Mouse (Mus musculus) hindbrain, embryonic 12.5 days (tissue): Measurements from ENCODE around the gene Gpatch3. TPM values are rescaled to one million over a fixed set of nuclear protein-coding genes. Genes with fewer than 3 reads are reported as not detected.
A peak's percentile ranks its signal among the peaks of the same experiment; 100 is the strongest.

Experiments used
- ATAC-seq: fragments of 200-750 bp; cut with Nextera tagmentation; 2 replicates; pipeline ENCODE4 v1.8.0; 2017; ENCODE audit warnings: moderate TSS enrichment; ENCODE audit not compliant: low FRiP score
- H3K27ac ChIP-seq: fragments of 300-500 bp; sonication (generic); 2 replicates; pipeline ENCODE4 v1.5.1; 2016; ENCODE audit warnings: mild to moderate bottlenecking
- H3K27me3 ChIP-seq: fragments of 300-500 bp; sonication (generic); 2 replicates; pipeline ENCODE4 v1.6.1; 2016; ENCODE audit warnings: mild to moderate bottlenecking
- H3K36me3 ChIP-seq: fragments of 300-500 bp; sonication (generic); 2 replicates; pipeline ENCODE4 v1.6.1; 2016; ENCODE audit warnings: mild to moderate bottlenecking
- H3K4me1 ChIP-seq: fragments of 300-500 bp; sonication (generic); 2 replicates; pipeline ENCODE4 v1.6.1; 2016
- H3K4me2 ChIP-seq: fragments of 300-500 bp; sonication (generic); replicated peaks from 2 replicates; pipeline ENCODE4 v1.6.1; 2016; ENCODE audit warnings: mild to moderate bottlenecking
- H3K4me3 ChIP-seq: fragments of 300-500 bp; sonication (generic); 2 replicates; pipeline ENCODE4 v1.5.1; 2016; ENCODE audit warnings: mild to moderate bottlenecking
- H3K9ac ChIP-seq: fragments of 300-500 bp; sonication (generic); 2 replicates; pipeline ENCODE4 v1.6.1; 2016; ENCODE audit warnings: mild to moderate bottlenecking, moderate library complexity
- H3K9me3 ChIP-seq: fragments of 300-500 bp; sonication (generic); replicated peaks from 2 replicates; pipeline ENCODE4 v1.6.1; 2016; ENCODE audit warnings: mild to moderate bottlenecking
- WGBS: fragments of 180-500 bp; shearing (Covaris S2); methylation state at CpG from one replicate; pipeline ENCODE4 v1.1.7; 2016; 5-methylcytosine and 5-hydroxymethylcytosine counted together
- microRNA-seq: library from miRNA; unstranded; fragments of <30 nt; microRNA quantifications from one replicate; pipeline ENCODE4, GENCODE M21; 2017
- polyA plus RNA-seq: library from polyadenylated mRNA; unstranded; fragments of >200 nt; fragmentation: Nextera tagmentation; extraction: Ambion mirVana; gene quantifications from 2 replicates; pipeline ENCODE4 v1.2.1, GENCODE M21; 2016

Gene Gpatch3
- polyA plus RNA-seq, 1 experiment from 2014 or later, result 12.8 TPM

- no peak overlapping the region for H3K4me2 ChIP-seq
- H3K9me3 ChIP-seq, result no peaks in the 10 kb centered on the region
- H3K4me3 ChIP-seq, result no peak overlapping the region
- 90% methylated on average over 2 of the region's 2 CpGs for WGBS
- no peak overlapping the region for H3K27ac ChIP-seq
- no peak overlapping the region for H3K9ac ChIP-seq
- H3K4me1 ChIP-seq, result peaks cover 19% of the 10 kb centered on the region
- ATAC-seq, result no peak
- no peaks in the 10 kb centered on the region for H3K27me3 ChIP-seq
- H3K36me3 ChIP-seq, result peaks cover 31% of the 10 kb centered on the region
Observed at GRCm38 (mm10) chr4:133628517-133628916, 54.0 kb downstream of the Gpatch3 start.

- H3K9ac ChIP-seq, result no peak overlapping the region
- 85% methylated on average over 7 of the region's 7 CpGs for WGBS
- H3K9me3 ChIP-seq, result no peaks in the 10 kb centered on the region
- H3K36me3 ChIP-seq, result peaks cover 26% of the 10 kb centered on the region
- peaks cover 19% of the 10 kb centered on the region for H3K4me1 ChIP-seq
- H3K4me2 ChIP-seq, result no peak overlapping the region
- H3K27ac ChIP-seq, result no peak overlapping the region
- no peaks in the 10 kb centered on the region for H3K27me3 ChIP-seq
- no peak overlapping the region for H3K4me3 ChIP-seq
- ATAC-seq, result no peak
Observed at GRCm38 (mm10) chr4:133629191-133629590, 54.6 kb downstream of the Gpatch3 start.

GRCm38 (mm10) chr4:133630326-133630920, 55.9 kb downstream of the Gpatch3 start:
- no peak overlapping the region for H3K4me2 ChIP-seq
- H3K27ac ChIP-seq, result no peak overlapping the region
- no peaks in the 10 kb centered on the region for H3K9me3 ChIP-seq
- peaks cover 16% of the 10 kb centered on the region for H3K36me3 ChIP-seq
- no peaks in the 10 kb centered on the region for H3K27me3 ChIP-seq
- 90% methylated on average over 8 of the region's 8 CpGs for WGBS
- no peak overlapping the region; the same call in 1 of the 2 replicates for H3K9ac ChIP-seq
- H3K4me1 ChIP-seq, result peaks cover 19% of the 10 kb centered on the region
- H3K4me3 ChIP-seq, result no peak overlapping the region
- no peak for ATAC-seq

GRCm38 (mm10) chr4:133631071-133631768, 56.7 kb downstream of the Gpatch3 start:
- Histone ChIP-seq H3K9ac (no peak overlapping the region; the same call in 1 of the 2 replicates), H3K4me1 (peaks cover 19% of the 10 kb centered on the region), H3K4me2 (0 out of 2 replicates have a peak overlapping the region, but pooled peaks have one; percentile 11), H3K4me3 (no peak overlapping the region), H3K27me3 (no peaks in the 10 kb centered on the region), H3K27ac (no peak overlapping the region), H3K9me3 (no peaks in the 10 kb centered on the region), H3K36me3 (peaks cover 8% of the 10 kb centered on the region; the same call in 1 of the 2 replicates)
- ATAC-seq, result no peak
- WGBS, result 89% methylated on average over 14 of the region's 14 CpGs

GRCm38 (mm10) chr4:133631769-133632411, 57.3 kb downstream of the Gpatch3 start:
- WGBS, result 45% methylated on average over 9 of the region's 9 CpGs
- H3K27me3 ChIP-seq, result no peaks in the 10 kb centered on the region
- H3K4me3 ChIP-seq, result peak overlapping the region; percentile 85
- no peak overlapping the region for H3K27ac ChIP-seq
- peak overlapping the region; percentile 74 for H3K4me2 ChIP-seq
- H3K9me3 ChIP-seq, result no peaks in the 10 kb centered on the region
- ATAC-seq, result no peak
- 0 out of 2 replicates have a peak, but pooled peaks cover 2% of the 10 kb centered on the region for H3K36me3 ChIP-seq
- peaks cover 19% of the 10 kb centered on the region for H3K4me1 ChIP-seq
- H3K9ac ChIP-seq, result peak overlapping the region; percentile 91

GRCm38 (mm10) chr4:133632483-133633327, 58.2 kb downstream of the Gpatch3 start:
- Histone ChIP-seq H3K9ac (peak overlapping the region; percentile 91), H3K4me1 (peaks cover 19% of the 10 kb centered on the region), H3K27ac (peak overlapping the region; percentile 76)

GRCm38 (mm10) chr4:133633332-133634042, 58.9 kb downstream of the Gpatch3 start:
- ATAC-seq, result peak; percentile 82
- H3K27me3 ChIP-seq, result no peaks in the 10 kb centered on the region
- H3K4me2 ChIP-seq, result peak overlapping the region; percentile 74
- no peaks in the 10 kb centered on the region for H3K36me3 ChIP-seq
- no peaks in the 10 kb centered on the region for H3K9me3 ChIP-seq
- H3K27ac ChIP-seq, result peak overlapping the region; percentile 76
- peaks cover 19% of the 10 kb centered on the region for H3K4me1 ChIP-seq
- peak overlapping the region; percentile 91 for H3K9ac ChIP-seq
- 11% methylated on average over 32 of the region's 47 CpGs for WGBS
- peak overlapping the region; percentile 85 for H3K4me3 ChIP-seq

More at GRCm38 (mm10) chr4:133632483-133633327, 58.2 kb downstream of the Gpatch3 start:
- Histone ChIP-seq H3K4me3 (peak overlapping the region; percentile 85), H3K4me2 (peak overlapping the region; percentile 74), H3K27me3 (no peaks in the 10 kb centered on the region), H3K36me3 (no peaks in the 10 kb centered on the region), H3K9me3 (no peaks in the 10 kb centered on the region)
- WGBS, result 2% methylated on average over 57 of the region's 69 CpGs
- ATAC-seq, result peak; percentile 75

Small RNA genes lying within 50 kb of the gene (microRNA-seq; reads per million reads assigned to microRNA genes)
- not detected for gene Gm23158

Other genes starting within 250 kb of the Gpatch3 start
- gene Wdtc1, start 221.3 kb upstream of the Gpatch3 start, polyA plus RNA-seq, result 25.5 and 27.8 TPM in 2 replicates
- 8.4 and 9.5 TPM in 2 replicates for gene Slc9a1, start 205.0 kb upstream of the Gpatch3 start, polyA plus RNA-seq
- gene Tent5b, start 94.6 kb upstream of the Gpatch3 start, polyA plus RNA-seq, result 1.0 and 1.5 TPM in 2 replicates
- gene Trnp1, start 76.2 kb upstream of the Gpatch3 start, polyA plus RNA-seq, result 4.3 and 4.8 TPM in 2 replicates
- gene Kdf1, start 55.8 kb upstream of the Gpatch3 start, polyA plus RNA-seq, result 1.4 and 4.0 TPM in 2 replicates
- gene Nudc, start 28.7 kb upstream of the Gpatch3 start, polyA plus RNA-seq, result 326 and 340 TPM in 2 replicates
- not detected in 2 replicates for gene Nr0b2, start 21.4 kb upstream of the Gpatch3 start, polyA plus RNA-seq
- gene Gpn2, start 9.6 kb downstream of the Gpatch3 start, polyA plus RNA-seq, result 21.9 and 22.2 TPM in 2 replicates
- gene Sfn, start 27.4 kb downstream of the Gpatch3 start, polyA plus RNA-seq, result 12.6 and 13.6 TPM in 2 replicates
- gene Zdhhc18, start 75.4 kb downstream of the Gpatch3 start, polyA plus RNA-seq, result 4.1 and 6.4 TPM in 2 replicates
- 16.6 and 18.6 TPM in 2 replicates for gene Pigv, start 97.9 kb downstream of the Gpatch3 start, polyA plus RNA-seq
- 41.9 and 44.3 TPM in 2 replicates for gene Arid1a, start 182.0 kb downstream of the Gpatch3 start, polyA plus RNA-seq